Mouse (Mus musculus) layer of hippocampus, adult 8-10 months (tissue): Measurements from ENCODE around the gene Slc24a1. TPM values are rescaled to one million over a fixed set of nuclear protein-coding genes. Genes with fewer than 3 reads are reported as not detected.
"Not testable (repeated sequence)": the region's sequence is repeated elsewhere in the genome, so short reads cannot be mapped to it uniquely, and the experiment has no call there.

ENCODE experiments used
- DNase-seq, 2 experiments: peaks; one replicate each; pipeline ENCODE4 v3.0.0; 2022; ENCODE audit warnings: low spot score in 2 of 2
- total RNA-seq, 4 experiments: library from RNA; stranded (reverse); gene quantifications; 2 replicates each; pipeline ENCODE4 v1.2.4; 2022

The Slc24a1 gene
- total RNA-seq = under 1 TPM; 0.08 to 0.30 (median 0.15) TPM

DNA sequence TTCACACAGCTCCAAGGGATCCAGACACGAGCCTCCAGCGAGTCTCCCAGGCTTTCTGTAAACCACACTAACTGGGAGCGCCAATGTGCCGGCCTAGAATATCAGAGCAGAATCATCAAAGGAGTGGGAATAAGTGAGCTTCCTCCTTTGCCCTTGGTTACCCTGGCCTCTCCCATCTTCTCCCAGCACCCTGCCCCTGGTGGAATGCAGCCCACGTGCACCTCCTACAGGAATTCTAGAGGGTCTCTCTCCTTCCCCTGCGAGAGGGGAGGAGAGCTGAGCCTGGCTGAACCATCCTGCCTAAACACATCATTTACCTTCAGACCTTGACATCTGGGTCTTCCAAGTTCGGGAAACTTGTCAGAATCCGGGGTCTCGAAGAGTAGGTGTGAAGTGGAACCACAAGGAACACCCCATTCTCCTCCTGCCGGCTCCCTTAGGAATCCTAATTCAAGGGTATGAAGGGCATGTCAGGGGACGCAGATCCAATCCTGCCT, at the start of gene Slc24a1:
Slc24a1 (minus strand) TSS at position 447 of the 497 bp plus-strand sequence.
- no peak for DNase-seq

DNA sequence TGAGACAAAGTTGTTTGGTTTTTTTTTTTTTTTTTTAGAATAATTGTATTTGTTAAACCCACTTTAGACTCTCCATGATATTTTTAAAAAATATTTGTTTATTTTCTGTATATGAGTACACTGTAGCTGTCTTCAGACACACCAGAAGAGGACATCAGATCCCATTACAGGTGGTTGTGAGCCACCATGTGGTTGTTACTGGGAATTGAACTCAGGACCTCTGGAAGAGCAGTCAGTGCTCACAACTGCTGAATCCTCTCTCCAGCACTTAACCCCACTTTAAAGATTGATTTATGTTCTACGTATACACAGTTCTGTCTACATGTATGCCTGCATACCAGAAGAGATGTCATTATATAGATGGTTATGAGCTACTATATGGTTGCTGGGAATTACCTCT, 44.1 kb upstream of the Slc24a1 start:
- not testable (repeated sequence) for DNase-seq

DNA sequence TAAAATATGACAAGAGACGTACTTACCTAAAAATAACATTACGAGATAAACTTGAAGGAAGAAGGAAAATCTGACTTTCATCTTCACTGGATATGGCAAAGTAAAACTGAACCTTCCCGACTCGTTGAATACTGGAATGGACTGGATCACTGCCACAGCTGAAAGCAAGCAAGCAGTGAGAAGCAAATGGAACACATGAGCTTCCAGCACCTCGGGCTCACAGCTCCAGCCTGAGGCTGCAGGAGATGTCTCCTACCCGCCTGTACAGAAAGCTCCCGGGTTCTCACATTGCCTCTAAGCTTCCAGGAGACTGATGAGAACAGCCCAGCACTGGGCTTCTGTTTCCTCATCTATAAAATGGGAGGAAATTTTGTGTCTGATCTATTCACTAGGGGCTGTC, 38.9 kb upstream of the Slc24a1 start:
- no peak for DNase-seq

DNA sequence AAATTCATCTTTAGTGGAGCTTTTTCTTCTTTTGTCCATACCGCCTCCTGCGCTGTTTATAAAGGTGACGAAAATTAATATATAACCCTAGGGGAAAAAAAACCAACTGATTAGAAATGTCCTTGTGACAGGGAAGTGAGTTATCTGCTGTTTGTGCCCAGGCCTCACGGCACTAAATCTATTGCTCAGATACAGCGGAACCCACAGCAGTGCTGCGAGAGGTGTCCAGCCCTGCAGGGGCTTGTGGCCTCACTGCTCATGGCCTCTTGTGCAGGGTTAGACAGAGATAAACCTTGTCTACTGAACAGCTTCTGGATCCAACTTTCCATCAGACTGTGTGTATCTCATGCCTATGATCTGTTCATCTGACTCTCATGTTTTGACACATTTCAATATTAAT, 37.0 kb upstream of the Slc24a1 start:
- DNase-seq = no peak

DNA sequence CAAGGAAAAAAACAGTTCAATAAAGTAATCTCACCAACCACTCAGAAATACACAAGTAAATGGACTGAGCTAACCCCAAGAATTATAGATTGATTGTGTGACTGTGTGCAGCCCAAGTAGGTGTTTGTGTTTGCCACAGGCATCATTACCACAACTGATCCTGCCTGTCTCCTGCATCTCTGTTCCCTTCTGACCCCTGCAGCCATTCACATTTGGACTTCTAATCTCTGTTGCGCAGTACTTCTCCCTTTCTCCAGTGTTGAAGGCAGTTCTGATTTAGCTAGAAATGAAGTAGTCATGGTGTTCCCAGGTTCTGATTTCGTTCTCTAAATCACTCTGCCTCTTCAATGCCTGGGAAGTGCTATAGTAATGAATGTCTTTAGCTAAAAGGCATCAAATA, 36.2 kb upstream of the Slc24a1 start:
- no peak for DNase-seq

DNA sequence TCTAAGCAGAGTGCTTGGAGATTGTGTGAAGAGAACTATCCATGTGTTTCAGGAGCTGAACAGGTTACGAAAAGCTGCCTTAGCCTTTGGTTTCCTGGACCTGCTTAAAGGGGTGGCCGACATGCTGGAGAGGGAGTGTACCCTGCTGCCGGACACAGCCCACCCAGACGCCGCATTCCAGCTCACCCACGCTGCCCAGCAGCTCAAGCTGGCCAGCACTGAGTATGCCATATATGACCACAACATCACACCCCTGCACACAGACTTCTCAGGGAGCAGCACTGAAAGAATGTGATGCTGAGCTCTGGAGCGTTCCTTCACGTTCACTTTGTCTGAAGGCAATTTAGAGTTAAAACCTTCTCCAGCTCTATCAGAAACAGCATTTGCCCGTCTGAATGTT, 34.4 kb upstream of the Slc24a1 start:
- DNase-seq = no peak

DNA sequence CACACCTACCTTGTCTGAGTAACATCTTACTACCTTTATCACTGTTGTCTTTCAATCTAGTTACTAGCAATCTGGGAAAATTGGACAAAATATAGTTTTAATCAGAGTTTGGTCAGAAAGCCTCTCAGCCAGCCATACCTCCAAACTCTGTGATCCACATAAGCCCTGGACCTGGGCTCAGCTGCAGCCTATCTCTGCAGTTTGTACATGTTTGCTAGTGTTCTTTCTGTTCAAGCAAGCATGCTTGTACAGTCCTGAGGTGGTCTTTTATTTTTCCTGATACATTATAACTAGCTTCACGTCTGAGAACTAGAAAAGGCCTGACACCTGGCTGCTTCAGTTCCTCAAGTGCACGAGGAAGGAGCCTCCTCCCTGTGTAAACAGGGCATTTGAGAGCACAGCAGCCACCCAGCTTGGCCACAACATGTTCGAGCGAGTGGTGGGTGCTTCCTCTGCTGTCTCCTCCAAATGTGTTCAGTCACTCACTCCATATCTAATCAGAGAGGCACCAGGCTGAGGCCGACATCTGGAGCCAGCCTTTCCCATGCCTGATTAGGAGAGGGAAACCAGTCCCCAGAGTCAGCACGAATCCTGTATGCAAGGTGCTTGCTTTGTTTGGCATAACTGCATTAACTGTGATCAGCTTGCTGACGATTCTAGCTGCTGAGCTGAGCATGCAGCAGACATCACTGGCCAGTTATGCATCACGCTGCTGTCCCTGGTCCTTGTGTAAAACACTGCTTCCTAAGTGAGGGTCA, 33.8 kb upstream of the Slc24a1 start:
- no peak for DNase-seq

DNA sequence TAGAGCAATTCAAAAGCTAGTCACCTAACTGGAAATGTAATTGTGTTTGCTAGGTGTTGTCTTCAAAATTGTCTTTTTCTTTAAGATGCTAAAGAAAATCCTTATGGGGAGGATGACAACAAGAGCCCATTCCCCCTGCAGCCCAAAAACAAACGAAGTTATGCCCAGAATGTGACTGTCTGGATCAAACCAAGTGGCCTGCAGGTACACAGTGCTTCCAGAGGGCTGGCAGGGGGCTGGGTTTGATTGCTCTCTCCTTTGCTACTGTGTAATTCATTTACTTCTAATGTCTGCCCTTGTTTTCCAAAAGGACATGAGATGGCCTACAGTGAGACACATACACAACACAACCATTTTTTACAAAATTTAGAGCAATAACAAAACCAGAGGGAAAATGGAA, 30.5 kb upstream of the Slc24a1 start:
- DNase-seq = no peak

DNA sequence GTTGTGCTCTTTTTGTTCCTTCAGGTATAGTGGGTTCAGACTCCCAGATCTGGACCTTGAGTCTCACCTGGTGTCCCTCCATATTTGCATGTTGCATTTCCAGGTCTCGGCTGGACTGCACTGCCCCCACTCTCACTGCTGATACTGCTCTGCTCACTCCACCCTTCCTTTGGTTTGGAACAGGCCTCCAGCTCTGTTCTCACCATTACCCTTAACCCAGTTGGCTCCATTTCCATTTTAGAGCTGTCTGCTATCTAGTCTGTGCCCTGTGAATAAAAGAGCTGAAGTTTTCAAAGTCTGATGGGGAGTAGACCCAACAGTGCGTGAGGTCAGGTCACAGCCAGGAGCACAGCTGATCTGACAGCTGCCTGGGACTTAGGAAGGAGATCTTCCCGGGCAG, 29.1 kb upstream of the Slc24a1 start:
- DNase-seq = no peak

DNA sequence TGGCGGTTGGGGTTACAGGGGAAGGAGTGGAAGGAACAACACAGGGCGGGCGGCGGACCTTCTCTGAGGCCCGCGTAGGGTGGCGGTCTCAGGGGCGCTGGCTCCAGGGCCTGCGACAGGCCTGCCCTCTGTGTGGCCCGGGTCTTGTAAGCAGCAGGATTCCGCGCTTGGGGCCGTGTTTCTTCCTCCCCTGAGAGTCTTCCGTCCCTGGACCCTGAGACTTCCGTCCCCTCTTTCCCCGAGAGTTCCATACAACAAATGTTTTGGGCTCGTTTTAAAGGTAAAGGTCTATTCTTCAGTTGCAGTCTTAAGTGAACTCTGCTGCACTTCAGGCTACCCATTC, 9.5 kb upstream of the Slc24a1 start:
- DNase-seq = no peak

DNA sequence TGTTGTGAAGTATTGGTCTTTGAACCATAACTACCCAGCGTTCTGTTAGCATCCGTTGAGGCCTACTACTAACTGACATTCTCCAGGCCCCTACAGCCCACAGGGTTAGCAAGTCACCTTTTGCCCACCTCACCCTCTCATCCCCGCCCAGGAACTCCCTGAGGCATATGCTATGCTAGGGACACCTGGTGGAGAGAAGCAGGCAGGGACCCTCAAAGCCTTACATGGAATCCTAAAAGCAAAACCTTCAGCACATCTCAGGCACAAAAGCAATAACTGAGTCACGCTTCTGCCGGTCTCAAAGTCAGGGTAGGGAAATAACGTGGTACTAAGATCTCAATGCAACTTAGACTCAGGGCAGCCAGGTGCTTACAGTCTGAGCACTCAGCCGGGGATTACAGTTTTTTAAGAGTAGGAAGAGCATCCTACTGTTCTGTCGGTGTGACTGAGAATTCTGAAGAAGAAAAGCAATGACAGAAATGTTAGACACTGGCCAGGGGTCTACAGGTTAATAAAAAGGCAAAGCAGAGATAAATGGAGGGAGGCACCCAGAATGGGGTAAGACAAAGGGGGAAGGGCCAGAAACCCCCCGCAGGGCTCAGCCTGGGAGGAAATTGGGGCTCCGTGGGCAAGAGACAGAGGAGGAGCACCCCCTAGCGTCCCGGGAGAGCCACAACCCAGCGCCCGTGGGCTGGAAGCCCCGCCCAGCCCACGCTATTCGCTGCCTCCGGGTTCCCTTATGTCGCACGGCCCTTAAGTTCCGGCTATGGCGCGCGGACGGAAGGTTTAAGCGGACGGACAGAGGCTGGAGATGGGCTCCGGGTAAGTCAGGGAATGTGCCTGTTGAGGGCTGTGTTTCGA, 8.9 kb upstream of the Slc24a1 start, which contains the start of gene Ints14:
Ints14 (plus strand) TSS at position 789 of the 861 bp plus-strand sequence.
- DNase-seq = peak; percentile 90 to 97

DNA sequence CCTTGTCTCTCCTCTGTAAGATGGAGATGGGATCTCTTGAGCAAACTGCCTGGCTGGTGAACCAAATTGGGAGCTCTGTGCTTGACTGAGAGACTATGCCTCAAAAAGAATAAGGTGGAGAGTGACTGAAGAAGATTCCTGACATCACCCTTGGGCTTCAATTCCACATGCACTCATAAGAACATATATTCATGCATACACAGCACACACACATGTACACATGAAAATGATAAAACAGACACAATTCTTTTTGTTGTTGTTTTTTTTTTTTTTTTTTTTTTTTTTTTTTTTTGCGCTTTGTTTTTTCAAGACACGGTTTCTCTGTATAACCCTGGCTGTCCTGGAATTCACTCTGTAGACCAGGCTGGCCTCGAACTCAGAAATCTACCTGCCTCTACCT, 5.9 kb upstream of the Slc24a1 start:
- DNase-seq = no peak

DNA sequence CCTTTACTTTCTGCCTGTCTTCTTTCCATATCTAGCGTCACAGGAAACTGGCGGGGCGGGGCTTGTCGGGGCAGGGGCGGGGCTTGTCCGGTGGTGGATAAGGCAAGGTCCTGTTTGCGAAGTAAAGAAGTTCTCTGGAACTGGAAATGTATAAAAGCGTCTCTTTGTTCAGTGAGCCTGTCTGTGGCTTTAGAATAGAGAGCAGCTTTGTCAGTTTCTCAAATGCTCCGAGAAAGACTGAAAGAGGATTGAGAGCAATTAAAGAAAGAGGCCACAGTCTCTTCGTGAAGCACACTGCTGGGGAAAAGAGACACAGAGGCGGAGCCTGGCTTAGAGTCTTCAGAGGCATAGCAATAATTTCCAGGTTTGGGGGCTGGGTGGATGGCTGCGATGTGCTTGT, 4.9 kb upstream of the Slc24a1 start:
- DNase-seq = no peak

DNA sequence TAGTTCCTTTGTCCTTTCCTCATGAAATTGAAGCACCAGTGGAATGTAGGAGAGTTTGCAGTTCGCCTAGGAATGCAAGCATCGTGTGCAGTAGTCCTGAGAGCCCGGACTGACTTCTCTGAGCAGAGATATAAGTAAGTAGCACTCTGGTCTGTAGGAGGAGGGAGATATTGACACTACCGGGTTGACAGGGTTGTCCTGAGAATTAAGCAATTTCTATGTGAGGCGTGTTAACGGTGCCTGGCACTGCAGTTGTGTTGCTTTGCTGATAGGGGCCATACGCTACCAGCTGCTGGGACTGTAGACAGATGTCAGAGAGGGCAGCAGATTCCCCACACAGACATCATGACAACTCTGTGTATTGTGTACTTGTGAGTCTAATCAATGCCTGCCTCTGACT, 1.8 kb upstream of the Slc24a1 start:
- no peak for DNase-seq

DNA sequence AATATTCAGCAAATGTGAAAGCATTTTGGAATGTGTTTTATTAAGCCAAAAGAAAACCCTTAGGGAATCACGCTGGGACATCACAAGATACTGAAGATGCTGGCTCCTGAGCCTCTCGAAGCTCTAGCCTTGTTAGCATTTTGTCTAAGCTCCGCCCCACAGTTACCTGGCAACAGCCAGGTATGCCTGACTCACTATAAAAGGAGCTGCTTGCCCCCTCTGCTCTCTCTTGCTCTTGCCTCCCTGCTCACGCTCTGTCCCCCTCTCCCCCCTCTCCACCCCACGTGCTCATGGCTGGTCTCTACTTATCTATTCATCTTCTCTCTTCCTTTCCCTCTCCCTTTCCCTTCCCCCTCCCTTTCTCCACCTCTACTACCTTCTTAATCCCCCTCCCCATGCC, 648 bp upstream of the Slc24a1 start:
- DNase-seq = no peak

DNA sequence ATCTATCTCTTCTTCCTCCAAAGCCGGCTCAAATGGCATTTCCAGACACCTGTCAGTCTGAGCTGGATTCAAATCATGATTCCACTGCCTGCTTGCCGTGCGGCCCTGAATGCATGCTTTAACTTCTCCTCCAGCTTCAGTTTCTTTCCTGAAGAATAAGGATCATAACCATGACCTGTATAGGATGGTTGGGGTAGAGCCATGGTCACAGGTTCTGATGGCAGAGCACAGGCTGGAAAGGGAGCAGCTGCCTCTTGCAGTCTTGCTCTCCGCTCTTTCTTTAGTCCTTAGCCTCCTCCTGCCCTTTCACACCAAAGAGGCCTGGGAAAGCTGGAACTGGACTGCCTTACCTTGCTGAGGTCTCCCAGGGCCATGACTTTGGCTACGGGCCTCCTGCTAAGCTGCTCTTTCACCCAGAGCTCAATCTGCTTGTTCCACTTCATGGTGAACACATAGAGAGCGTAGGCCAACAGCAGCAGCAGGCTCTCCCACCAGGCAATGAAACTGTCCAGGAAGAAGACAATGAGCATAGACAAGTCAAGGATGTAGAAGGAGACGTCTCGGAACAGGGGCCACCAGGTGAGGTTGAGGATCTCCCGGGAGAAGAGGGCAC, 3.8 kb downstream of the Slc24a1 start:
- no peak for DNase-seq

DNA sequence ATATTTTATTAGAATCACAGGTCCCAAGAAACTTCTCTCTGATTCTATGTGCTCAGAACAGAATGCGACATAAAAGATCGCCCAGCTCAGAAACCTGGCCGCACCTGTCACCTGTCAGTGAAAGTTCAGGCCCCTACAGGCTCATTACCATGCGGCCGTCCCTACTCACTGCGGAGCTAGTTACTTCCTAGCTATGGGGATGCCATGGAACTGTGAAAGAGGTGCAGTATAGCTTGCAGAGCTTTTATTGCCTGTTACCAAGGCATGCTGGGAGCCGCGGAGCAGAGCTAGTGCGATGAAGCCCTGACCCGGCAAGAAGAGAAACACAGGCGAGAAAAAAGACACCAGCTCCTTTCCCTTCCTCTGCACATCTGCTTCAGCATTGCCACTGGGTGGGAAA, 7.4 kb downstream of the Slc24a1 start:
- DNase-seq = no peak

DNA sequence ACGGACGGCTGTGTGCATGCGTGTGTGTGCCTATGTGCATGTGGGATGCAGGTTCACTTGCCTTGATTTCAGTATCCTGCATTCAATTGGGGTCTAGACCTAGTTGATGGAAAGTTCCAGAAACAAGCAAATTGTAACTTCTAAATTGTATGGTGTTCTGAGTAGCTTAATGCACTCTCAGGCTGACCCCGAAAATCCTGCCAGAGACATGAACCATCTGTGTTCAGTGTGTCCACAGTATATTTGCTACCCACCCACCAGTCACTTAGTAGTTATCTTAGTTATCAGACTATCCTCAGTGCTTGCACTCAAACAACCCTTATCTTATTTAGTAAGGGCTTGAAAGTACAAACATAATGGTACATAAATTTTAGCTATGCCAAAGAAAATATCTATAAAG, 9.8 kb downstream of the Slc24a1 start:
- no peak for DNase-seq

DNA sequence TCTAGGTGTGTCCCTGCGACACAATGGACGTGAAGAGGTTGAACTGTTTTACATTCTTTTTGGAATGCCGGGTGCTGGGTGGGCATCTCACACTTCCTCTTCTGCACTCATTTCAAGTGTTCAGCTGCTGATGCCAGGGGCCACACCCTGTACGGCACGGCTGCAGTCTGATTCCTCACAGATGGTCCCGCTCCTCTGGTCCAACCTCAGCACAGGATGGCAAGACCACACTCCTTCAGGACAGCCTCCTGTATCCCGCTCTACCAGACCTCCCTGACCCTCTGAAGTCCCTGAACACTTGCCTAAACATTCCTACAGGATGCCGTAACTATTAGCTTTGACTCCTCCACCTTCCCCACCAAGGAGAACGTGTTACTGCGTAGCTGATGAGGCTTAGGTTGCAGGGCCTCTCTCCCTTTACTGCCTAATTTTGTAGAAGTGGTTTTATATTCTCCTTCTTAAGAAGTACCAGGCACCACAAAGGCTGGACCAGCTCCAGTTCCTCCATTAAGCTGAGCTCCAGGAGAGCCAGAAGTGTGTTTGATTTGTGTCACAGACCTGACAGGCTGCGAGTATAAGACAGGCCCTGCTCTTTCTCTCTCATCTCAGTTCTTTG, 10.6 kb downstream of the Slc24a1 start:
- no peak for DNase-seq

DNA sequence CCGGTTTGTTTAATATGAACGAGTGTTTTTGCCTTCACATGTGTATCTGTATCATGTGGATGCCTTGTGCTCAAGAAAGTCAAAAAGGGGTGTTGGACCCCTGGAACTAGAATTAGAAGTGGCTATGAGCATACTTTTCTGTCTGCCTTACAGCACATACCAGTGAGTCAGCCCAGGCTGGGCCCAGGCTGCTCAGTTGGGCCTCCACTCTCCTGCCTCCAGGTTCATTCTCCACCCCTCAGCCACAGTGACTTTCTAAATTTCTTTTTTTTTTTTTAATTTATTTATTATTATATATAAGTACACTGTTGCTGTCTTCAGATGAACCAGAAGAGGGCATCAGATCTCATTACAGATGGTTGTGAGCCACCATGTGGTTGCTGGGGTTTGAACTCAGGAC, 11.6 kb downstream of the Slc24a1 start:
- no peak for DNase-seq

DNA sequence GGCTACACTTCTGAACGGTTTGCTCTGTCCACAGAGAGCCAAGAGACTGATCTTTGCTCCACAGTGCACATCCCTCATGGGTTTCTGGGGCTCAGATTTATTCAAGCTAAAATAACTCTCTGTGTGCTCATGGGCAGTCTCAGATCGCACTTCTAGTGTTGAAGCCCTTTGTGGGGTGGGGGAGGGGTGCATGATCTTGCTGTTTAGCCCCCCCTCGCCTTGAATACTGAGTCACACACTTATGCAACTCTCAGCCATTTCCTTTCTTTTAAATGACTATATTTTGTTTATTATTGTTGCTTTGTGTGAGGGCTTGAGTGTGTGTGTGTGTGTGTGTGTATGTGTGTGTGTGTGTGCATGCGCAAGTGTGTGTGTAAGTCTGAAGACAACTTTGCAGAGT, 12.1 kb downstream of the Slc24a1 start:
- no peak for DNase-seq

DNA sequence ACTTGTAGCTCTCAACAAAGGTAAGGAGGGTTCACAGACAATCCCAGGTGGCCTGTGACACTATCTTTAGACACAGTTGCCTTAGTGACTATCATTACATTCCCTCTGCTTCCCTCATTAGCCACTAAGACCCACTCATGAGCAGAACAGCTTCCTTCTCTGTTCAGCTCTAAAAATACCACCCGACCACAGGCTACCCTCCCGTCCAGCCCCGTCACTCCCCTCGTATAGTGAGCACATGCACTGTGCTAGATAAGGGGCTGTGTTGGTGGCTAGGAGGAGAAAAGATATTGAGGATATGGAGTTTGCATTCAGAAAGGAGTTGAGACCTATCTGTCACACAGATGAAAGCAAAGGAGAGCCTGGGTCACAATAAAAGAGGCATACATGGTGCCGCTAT, 12.9 kb downstream of the Slc24a1 start:
- DNase-seq = no peak
